Mouse (Mus musculus): Measurements from ENCODE around the gene Ccdc134. TPM values are rescaled to one million over a fixed set of nuclear protein-coding genes. Genes with fewer than 3 reads are reported as not detected.
A peak's percentile ranks its signal among the peaks of the same experiment; 100 is the strongest.

Ccdc134 gene
- polyA plus RNA-seq, 1 experiment from 2014 or later = 4.2 TPM

DNA sequence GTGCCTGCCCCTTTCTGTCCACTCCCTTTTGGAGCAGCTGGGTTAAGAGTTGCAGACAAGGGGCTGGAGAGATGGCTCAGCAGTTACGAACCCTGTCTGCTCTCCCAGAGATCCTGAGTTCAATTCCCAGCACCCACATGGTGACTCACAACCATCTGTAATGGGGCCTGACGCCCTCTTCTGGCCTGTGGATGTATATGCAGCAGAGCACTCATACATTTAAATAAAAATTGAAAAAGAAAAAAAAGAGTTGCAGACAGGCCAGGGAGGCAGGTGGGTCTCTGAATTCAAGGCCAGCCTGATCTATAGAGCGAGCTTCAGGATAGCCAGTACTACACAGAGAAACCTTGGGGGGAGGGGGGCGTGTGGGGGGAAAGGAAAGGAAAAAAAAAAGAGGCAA lies 59.7 kb downstream of the Ccdc134 start:
- Histone ChIP-seq H3K27me3 (replicated peaks; ENCODE audit: control insufficient read depth, insufficient read depth, low read length) (no peaks in the 10 kb centered on the region), H3K4me1 (replicated peaks; ENCODE audit: control insufficient read depth, insufficient read depth, low read length) (no peaks in the 10 kb centered on the region), H3K4me2 (replicated peaks; ENCODE audit: low read depth) (no peak overlapping the region), H3K9ac (ENCODE audit: low read depth, low read length) (no peak overlapping the region), H3K36me3 (ENCODE audit: control insufficient read depth, insufficient read depth) (peaks cover 84% of the 10 kb centered on the region), H3K9me3 (ENCODE audit: control insufficient read depth) (0 out of 2 replicates have a peak, but pooled peaks cover 1% of the 10 kb centered on the region), H3K27ac (ENCODE audit: low read depth, low read length) (no peak overlapping the region), H3K4me3 (ENCODE audit: low read depth, low read length) (no peak overlapping the region)
- no peak for ATAC-seq
- 86% methylated on average over 4 of the region's 4 CpGs for WGBS
- TF ChIP-seq CTCF (IDR thresholded peaks at IDR 0.05; ENCODE audit: low read depth) = no peak

DNA sequence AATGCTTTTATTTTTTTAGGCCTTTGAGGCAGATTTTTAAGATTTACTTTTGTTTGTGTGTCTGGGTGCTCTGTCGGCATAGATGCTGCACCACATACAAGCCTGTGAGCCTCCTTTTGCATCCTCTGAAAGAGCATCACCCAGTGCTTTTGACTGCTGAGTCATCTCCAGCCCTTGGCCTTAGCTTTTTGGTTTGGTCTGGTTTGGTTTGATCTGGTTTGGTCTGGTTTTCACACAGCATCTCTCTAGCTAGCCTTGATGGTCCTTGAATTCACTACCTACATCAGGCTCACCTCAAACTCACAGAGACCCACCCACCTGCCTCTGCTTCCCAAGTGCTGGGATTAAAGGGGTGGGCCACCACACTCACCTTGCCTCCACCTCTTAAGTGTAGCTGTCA lies 60.2 kb downstream of the Ccdc134 start:
- ATAC-seq = no peak
- no peaks in the 10 kb centered on the region for H3K9me3 ChIP-seq (ENCODE audit: control insufficient read depth)

DNA sequence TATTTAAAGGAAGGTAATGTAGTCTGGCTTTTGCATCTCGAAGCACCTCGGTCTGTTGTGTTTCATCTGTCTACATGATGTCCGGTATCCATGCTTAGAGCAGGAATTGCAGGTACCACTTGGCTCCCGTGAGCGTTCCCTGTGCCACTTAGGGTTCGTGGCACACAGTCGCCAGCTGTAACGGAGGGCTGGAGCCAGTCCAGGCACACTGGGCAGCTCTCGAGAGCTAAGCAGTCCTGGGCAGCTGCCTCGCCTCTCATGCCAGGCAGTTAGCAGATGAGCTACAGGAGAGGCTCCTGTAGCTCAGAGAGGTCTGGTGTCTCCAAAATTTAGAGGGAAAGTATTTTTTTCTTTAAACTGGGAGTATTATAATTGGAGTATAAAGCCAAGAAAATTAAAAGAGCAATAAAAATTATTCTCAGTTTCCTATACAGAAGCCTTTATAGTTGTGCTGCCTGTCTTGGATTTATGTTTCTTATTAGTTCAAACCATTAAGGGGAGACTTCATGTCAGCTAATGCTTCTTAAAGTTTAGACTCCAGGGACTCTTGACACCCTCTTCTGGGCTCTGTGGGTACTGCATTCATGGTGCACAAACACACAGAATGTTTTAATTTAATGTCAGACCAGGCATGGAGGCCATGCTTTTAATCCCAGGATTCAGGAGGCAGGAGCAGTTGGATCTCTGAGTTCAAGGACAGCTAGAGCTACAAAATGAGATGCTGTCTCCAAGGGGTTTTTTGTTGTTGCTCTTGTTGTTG lies 60.9 kb downstream of the Ccdc134 start:
- Histone ChIP-seq H3K4me1 (replicated peaks; ENCODE audit: control insufficient read depth, insufficient read depth, low read length) (no peaks in the 10 kb centered on the region), H3K27me3 (replicated peaks; ENCODE audit: control insufficient read depth, insufficient read depth, low read length) (no peaks in the 10 kb centered on the region), H3K9me3 (ENCODE audit: control insufficient read depth) (no peaks in the 10 kb centered on the region), H3K27ac (ENCODE audit: low read depth, low read length) (no peak overlapping the region), H3K4me3 (ENCODE audit: low read depth, low read length) (no peak overlapping the region), H3K9ac (ENCODE audit: low read depth, low read length) (no peak overlapping the region), H3K36me3 (ENCODE audit: control insufficient read depth, insufficient read depth) (peaks cover 84% of the 10 kb centered on the region), H3K4me2 (replicated peaks; ENCODE audit: low read depth) (no peak overlapping the region)
- no peak for ATAC-seq
- TF ChIP-seq CTCF (IDR thresholded peaks at IDR 0.05; ENCODE audit: low read depth) = peak; percentile 69
- WGBS = 96% methylated on average over 10 of the region's 10 CpGs

More for the DNA sequence above, 60.2 kb downstream of the Ccdc134 start:
- Histone ChIP-seq H3K27me3 (replicated peaks; ENCODE audit: control insufficient read depth, insufficient read depth, low read length) (no peaks in the 10 kb centered on the region), H3K36me3 (ENCODE audit: control insufficient read depth, insufficient read depth) (peaks cover 84% of the 10 kb centered on the region), H3K9ac (ENCODE audit: low read depth, low read length) (no peak overlapping the region), H3K27ac (ENCODE audit: low read depth, low read length) (no peak overlapping the region), H3K4me2 (replicated peaks; ENCODE audit: low read depth) (no peak overlapping the region), H3K4me1 (replicated peaks; ENCODE audit: control insufficient read depth, insufficient read depth, low read length) (no peaks in the 10 kb centered on the region), H3K4me3 (ENCODE audit: low read depth, low read length) (no peak overlapping the region)
- TF ChIP-seq CTCF (IDR thresholded peaks at IDR 0.05; ENCODE audit: low read depth) = no peak
- 100% methylated on average over 1 of the region's 1 CpGs for WGBS

Other genes starting within 250 kb of the Ccdc134 start
- gene Polr3h, start 201.7 kb upstream of the Ccdc134 start, polyA plus RNA-seq (2015; fragmentation: Nextera tagmentation; extraction: Ambion mirVana) = 114 and 123 TPM in 2 replicates
- 4.4 and 4.9 TPM in 2 replicates for gene Csdc2, start 191.2 kb upstream of the Ccdc134 start, polyA plus RNA-seq (2015; fragmentation: Nextera tagmentation; extraction: Ambion mirVana)
- 14.5 and 15.8 TPM in 2 replicates for gene Pmm1, start 167.0 kb upstream of the Ccdc134 start, polyA plus RNA-seq (2015; fragmentation: Nextera tagmentation; extraction: Ambion mirVana)
- gene 1700029P11Rik, start 147.4 kb upstream of the Ccdc134 start, polyA plus RNA-seq (2015; fragmentation: Nextera tagmentation; extraction: Ambion mirVana) = not detected in 2 replicates
- 22.6 and 23.2 TPM in 2 replicates for gene Xrcc6, start 140.1 kb upstream of the Ccdc134 start, polyA plus RNA-seq (2015; fragmentation: Nextera tagmentation; extraction: Ambion mirVana)
- 10.0 and 12.1 TPM in 2 replicates for gene Desi1, start 94.1 kb upstream of the Ccdc134 start, polyA plus RNA-seq (2015; fragmentation: Nextera tagmentation; extraction: Ambion mirVana)
- gene Snu13, start 80.3 kb upstream of the Ccdc134 start, polyA plus RNA-seq (2015; fragmentation: Nextera tagmentation; extraction: Ambion mirVana) = 86.1 and 99.0 TPM in 2 replicates
- not detected in 2 replicates for gene 4930407I10Rik, start 68.8 kb upstream of the Ccdc134 start, polyA plus RNA-seq (2015; fragmentation: Nextera tagmentation; extraction: Ambion mirVana)
- gene Mei1, start 57.9 kb upstream of the Ccdc134 start, polyA plus RNA-seq (2015; fragmentation: Nextera tagmentation; extraction: Ambion mirVana) = not detected in 2 replicates
- gene Srebf2, start 19.3 kb downstream of the Ccdc134 start, polyA plus RNA-seq (2015; fragmentation: Nextera tagmentation; extraction: Ambion mirVana) = 68.7 and 69.5 TPM in 2 replicates
- gene Shisa8, start 84.9 kb downstream of the Ccdc134 start, polyA plus RNA-seq (2015; fragmentation: Nextera tagmentation; extraction: Ambion mirVana) = not detected in 2 replicates
- 0.10 TPM in 1 of 2 replicates, not detected in the other for gene Tnfrsf13c, start 96.4 kb downstream of the Ccdc134 start, polyA plus RNA-seq (2015; fragmentation: Nextera tagmentation; extraction: Ambion mirVana)
- 14.8 and 16.5 TPM in 2 replicates for gene Cenpm, start 116.8 kb downstream of the Ccdc134 start, polyA plus RNA-seq (2015; fragmentation: Nextera tagmentation; extraction: Ambion mirVana)
- 0.13 TPM in 1 of 2 replicates, not detected in the other for gene 1500009C09Rik, start 124.5 kb downstream of the Ccdc134 start, polyA plus RNA-seq (2015; fragmentation: Nextera tagmentation; extraction: Ambion mirVana)
- 1.7 and 3.0 TPM in 2 replicates for gene Sept3, start 147.0 kb downstream of the Ccdc134 start, polyA plus RNA-seq (2015; fragmentation: Nextera tagmentation; extraction: Ambion mirVana)
- gene Wbp2nl, start 171.0 kb downstream of the Ccdc134 start, polyA plus RNA-seq (2015; fragmentation: Nextera tagmentation; extraction: Ambion mirVana) = not detected in 2 replicates
- gene Naga, start 211.0 kb downstream of the Ccdc134 start, polyA plus RNA-seq (2015; fragmentation: Nextera tagmentation; extraction: Ambion mirVana) = 1,439 and 1,503 TPM in 2 replicates
- gene Pheta2, start 211.0 kb downstream of the Ccdc134 start, polyA plus RNA-seq (2015; fragmentation: Nextera tagmentation; extraction: Ambion mirVana) = 5.4 and 5.5 TPM in 2 replicates
- 448 and 457 TPM in 2 replicates for gene Smdt1, start 211.0 kb downstream of the Ccdc134 start, polyA plus RNA-seq (2015; fragmentation: Nextera tagmentation; extraction: Ambion mirVana)
- gene Ndufa6, start 226.4 kb downstream of the Ccdc134 start, polyA plus RNA-seq (2015; fragmentation: Nextera tagmentation; extraction: Ambion mirVana) = 830 and 832 TPM in 2 replicates